Mouse (Mus musculus) forebrain, postnatal 0 days (tissue): ENCODE data around the gene Sh2b1. TPM values are rescaled to one million over a fixed set of nuclear protein-coding genes. Genes with fewer than 3 reads are reported as not detected.
A peak's percentile ranks its signal among the peaks of the same experiment; 100 is the strongest.

ENCODE experiments used
- ATAC-seq: fragments of 200-750 bp; cut with Nextera tagmentation; 2 replicates; pipeline ENCODE4 v1.8.0; 2017; ENCODE audit warnings: mild to moderate bottlenecking, moderate library complexity
- DNase-seq: peaks from one replicate; pipeline ENCODE4 v3.0.0-alpha.2; 2015
- H3K27ac ChIP-seq: fragments of 300-500 bp; sonication (generic); 2 replicates; pipeline ENCODE4 v1.5.1; 2014; ENCODE audit warnings: low read depth, mild to moderate bottlenecking, antibody characterized with exemption, low read length, moderate library complexity, mixed read lengths
- H3K27me3 ChIP-seq: fragments of 300-500 bp; sonication (generic); 2 replicates; pipeline ENCODE4 v1.6.1; 2014; ENCODE audit warnings: mild to moderate bottlenecking, low read length, mixed read lengths; ENCODE audit not compliant: insufficient read depth
- H3K36me3 ChIP-seq: fragments of 300-500 bp; sonication (generic); 2 replicates; pipeline ENCODE4 v1.6.1; 2014; ENCODE audit warnings: mild to moderate bottlenecking, moderate library complexity; ENCODE audit not compliant: insufficient read depth
- H3K4me1 ChIP-seq: fragments of 300-500 bp; sonication (generic); 2 replicates; pipeline ENCODE4 v1.6.1; 2014; ENCODE audit warnings: antibody characterized with exemption; ENCODE audit not compliant: insufficient read depth
- H3K4me2 ChIP-seq: fragments of 300-500 bp; sonication (generic); 2 replicates; pipeline ENCODE4 v1.6.1; 2014; ENCODE audit warnings: low read depth, mild to moderate bottlenecking, moderate library complexity
- H3K4me3 ChIP-seq: fragments of 300-500 bp; sonication (generic); 2 replicates; pipeline ENCODE4 v1.5.1; 2014; ENCODE audit warnings: low read depth, low read length, mixed read lengths
- H3K9ac ChIP-seq: fragments of 300-500 bp; sonication (generic); 2 replicates; pipeline ENCODE4 v1.6.1; 2014; ENCODE audit warnings: mild to moderate bottlenecking
- H3K9me3 ChIP-seq: fragments of 300-500 bp; sonication (generic); 2 replicates; pipeline ENCODE4 v1.6.1; 2016; ENCODE audit warnings: low read length
- CTCF ChIP-seq: sonication (generic); IDR thresholded peaks from 2 replicates; pipeline ENCODE4 v1.5.1; 2016; ENCODE audit warnings: antibody characterized with exemption, control low read depth, low read depth
- WGBS: fragments of 180-500 bp; shearing (Covaris S2); extraction: QIAGEN DNeasy Blood & Tissue Kit; methylation state at CpG from one replicate; pipeline ENCODE4 v1.1.7; 2014; 5-methylcytosine and 5-hydroxymethylcytosine counted together
- polyA plus RNA-seq: library from polyadenylated mRNA; unstranded; fragments of >200 nt; fragmentation: Nextera tagmentation; extraction: Ambion mirVana; gene quantifications from 2 replicates; pipeline ENCODE4 v1.2.1, GENCODE M21; 2015
- total RNA-seq: library from RNA; depleted of rRNA; stranded (reverse); fragments of >200 nt; gene quantifications from 2 replicates; pipeline ENCODE4 v1.2.3, GENCODE M21; 2014

Gene Sh2b1
- total and polyA plus RNA-seq, 2 experiments from 2014 or later: 35.4 to 70.4 TPM

DNA sequence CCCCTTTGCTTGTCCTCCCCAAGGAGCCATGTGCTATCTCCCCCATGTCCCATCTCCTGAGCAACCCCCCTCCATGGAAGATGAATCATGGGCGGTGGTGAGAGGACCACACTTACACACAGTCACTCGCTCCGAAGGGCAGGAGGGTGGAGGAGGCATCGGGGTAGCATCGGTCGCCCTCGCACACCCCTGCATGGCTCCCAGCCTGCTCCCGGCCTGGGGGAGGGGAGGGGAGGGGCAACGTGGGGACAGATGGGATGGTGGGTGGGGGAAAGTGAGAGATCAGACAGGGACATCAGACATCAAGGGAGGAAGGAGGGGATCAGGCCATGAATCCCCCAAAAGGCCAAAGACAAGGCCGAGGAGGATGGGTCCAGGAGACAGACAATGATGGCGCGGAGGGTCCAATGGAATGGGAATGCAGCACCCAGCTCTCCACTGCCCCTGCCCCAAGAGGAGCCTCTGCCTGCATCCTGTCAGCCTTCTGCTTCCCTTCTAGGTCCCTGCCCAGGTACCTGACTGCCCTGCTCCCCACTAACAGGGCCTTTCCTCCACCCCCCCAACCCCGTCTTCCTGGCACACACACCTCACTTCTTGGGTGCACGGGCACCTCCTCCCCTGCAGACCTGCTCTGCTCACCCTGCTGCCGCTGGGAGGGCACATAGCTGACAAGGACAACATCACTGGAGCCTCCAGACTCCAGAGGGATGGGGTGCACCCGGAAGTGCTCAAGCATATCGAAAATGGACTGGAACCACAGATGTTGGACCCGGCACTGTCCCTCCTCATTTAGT, 7.2 kb downstream of the Sh2b1 start:
- Histone ChIP-seq H3K4me3 (no peak overlapping the region), H3K27me3 (no peaks in the 10 kb centered on the region), H3K9ac (no peak overlapping the region), H3K27ac (no peak overlapping the region), H3K4me1 (no peaks in the 10 kb centered on the region), H3K4me2 (no peak overlapping the region), H3K9me3 (no peaks in the 10 kb centered on the region), H3K36me3 (peaks cover 64% of the 10 kb centered on the region)
- no peak for TF ChIP-seq CTCF
- 93% methylated on average over 18 of the region's 18 CpGs for WGBS
- no peak for DNase-seq
- no peak; the same call in 1 of the 2 replicates for ATAC-seq

DNA sequence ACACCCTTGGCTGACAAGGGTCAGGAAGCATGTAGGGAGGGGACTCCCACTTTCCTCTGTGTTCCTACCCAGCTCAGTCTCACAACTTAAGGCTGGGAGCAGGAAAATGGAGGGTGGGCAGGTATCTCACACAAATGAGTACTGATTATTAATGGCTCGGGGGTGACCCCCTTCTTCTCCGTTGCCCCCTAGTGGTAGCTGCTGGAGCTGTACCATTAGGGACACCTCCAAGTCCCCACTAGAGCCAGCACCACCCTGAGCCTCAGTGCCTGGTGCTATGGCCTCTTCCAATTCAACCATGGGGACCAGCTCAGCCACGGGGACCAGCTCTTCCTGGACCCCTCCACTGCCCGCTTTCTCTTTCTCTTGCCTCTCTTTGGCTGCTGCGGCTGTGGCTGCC, 8.0 kb downstream of the Sh2b1 start:
- no peak overlapping the region for H3K27ac ChIP-seq
- H3K27me3 ChIP-seq: no peaks in the 10 kb centered on the region
- ATAC-seq: no peak
- 68% methylated on average over 5 of the region's 5 CpGs for WGBS
- H3K9ac ChIP-seq: no peak overlapping the region
- H3K4me3 ChIP-seq: no peak overlapping the region
- no peak for DNase-seq
- H3K36me3 ChIP-seq: peaks cover 58% of the 10 kb centered on the region
- H3K4me2 ChIP-seq: no peak overlapping the region
- no peaks in the 10 kb centered on the region for H3K4me1 ChIP-seq
- H3K9me3 ChIP-seq: no peaks in the 10 kb centered on the region
- peak; percentile 59 for TF ChIP-seq CTCF

DNA sequence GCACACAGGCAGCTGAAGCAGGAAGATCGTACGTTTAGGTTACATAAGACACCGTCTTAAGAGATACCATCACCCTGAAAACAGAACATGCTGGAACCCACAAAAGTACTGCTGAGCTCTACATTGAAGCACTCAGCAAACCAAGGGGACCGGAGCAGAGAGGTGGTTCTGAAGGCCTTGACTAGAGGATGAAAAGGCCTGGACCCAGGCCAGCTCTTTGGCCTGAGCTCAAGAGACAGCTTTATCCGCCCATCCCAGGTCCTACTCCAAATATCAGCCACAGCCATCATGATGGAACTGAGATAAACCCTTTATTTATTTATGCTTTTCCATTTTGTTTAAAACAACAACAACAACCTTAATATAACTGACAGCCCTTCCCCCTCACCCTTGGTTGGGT, 8.5 kb downstream of the Sh2b1 start:
- ATAC-seq (no peak), DNase-seq (no peak)
- H3K4me1 ChIP-seq: no peaks in the 10 kb centered on the region
- TF ChIP-seq CTCF: no peak
- no peak overlapping the region for H3K4me2 ChIP-seq
- no peak overlapping the region for H3K4me3 ChIP-seq
- 86% methylated on average over 5 of the region's 5 CpGs for WGBS
- H3K9ac ChIP-seq: no peak overlapping the region
- peaks cover 53% of the 10 kb centered on the region for H3K36me3 ChIP-seq
- H3K27me3 ChIP-seq: no peaks in the 10 kb centered on the region
- H3K27ac ChIP-seq: no peak overlapping the region
- H3K9me3 ChIP-seq: no peaks in the 10 kb centered on the region

DNA sequence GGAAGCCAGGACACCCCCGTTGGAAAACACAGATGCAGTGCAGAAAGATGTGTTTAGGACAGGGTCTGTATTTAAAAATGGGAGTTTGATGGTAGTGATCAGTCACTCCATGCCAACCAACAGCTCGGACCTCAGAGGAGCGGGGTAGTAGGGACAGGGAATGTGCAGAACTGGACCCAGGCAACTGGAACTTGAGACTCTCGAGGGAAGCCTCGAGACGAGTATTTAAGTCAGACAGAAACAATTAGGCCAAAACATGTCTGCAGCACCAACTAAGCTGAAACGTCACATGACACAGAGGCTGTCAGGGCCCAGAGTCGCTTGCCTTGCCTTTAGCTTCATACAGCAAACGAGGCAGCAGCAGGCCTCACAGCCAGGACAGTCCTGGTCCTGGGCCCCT, 9.1 kb downstream of the Sh2b1 start:
- 73% methylated on average over 9 of the region's 9 CpGs for whole genome bisulfite sequencing
- no peak for DNase-seq

GRCm38 (mm10) chr7:126465246-126466030, 9.8 kb downstream of the Sh2b1 start:
- no peaks in the 10 kb centered on the region for H3K9me3 ChIP-seq
- no peak for TF ChIP-seq CTCF
- H3K27me3 ChIP-seq: no peaks in the 10 kb centered on the region
- H3K27ac ChIP-seq: no peak overlapping the region
- H3K9ac ChIP-seq: no peak overlapping the region
- WGBS: 56% methylated on average over 7 of the region's 7 CpGs
- H3K4me3 ChIP-seq: no peak overlapping the region
- peaks cover 40% of the 10 kb centered on the region for H3K36me3 ChIP-seq
- DNase-seq: no peak
- H3K4me2 ChIP-seq: no peak overlapping the region
- H3K4me1 ChIP-seq: no peaks in the 10 kb centered on the region
- ATAC-seq: no peak

More for the DNA sequence above, 9.1 kb downstream of the Sh2b1 start:
- Histone ChIP-seq H3K4me3 (no peak overlapping the region), H3K4me1 (no peaks in the 10 kb centered on the region), H3K27ac (no peak overlapping the region), H3K4me2 (no peak overlapping the region), H3K36me3 (peaks cover 47% of the 10 kb centered on the region), H3K9me3 (no peaks in the 10 kb centered on the region), H3K27me3 (no peaks in the 10 kb centered on the region), H3K9ac (no peak overlapping the region)
- TF ChIP-seq CTCF: no peak
- no peak for ATAC-seq

- Histone ChIP-seq H3K9ac (no peak overlapping the region), H3K4me3 (no peak overlapping the region), H3K4me1 (no peaks in the 10 kb centered on the region), H3K36me3 (peaks cover 34% of the 10 kb centered on the region), H3K4me2 (no peak overlapping the region), H3K27me3 (no peaks in the 10 kb centered on the region), H3K9me3 (no peaks in the 10 kb centered on the region), H3K27ac (no peak overlapping the region)
- DNase-seq: no peak
- 40% methylated on average over 5 of the region's 5 CpGs for WGBS
- no peak for ATAC-seq
- no peak for TF ChIP-seq CTCF
Observed at GRCm38 (mm10) chr7:126464836-126465235, 10.4 kb downstream of the Sh2b1 start.

- no peak for TF ChIP-seq CTCF
- no peak overlapping the region for H3K4me3 ChIP-seq
- no peaks in the 10 kb centered on the region for H3K27me3 ChIP-seq
- WGBS: 55% methylated on average over 4 of the region's 4 CpGs
- no peak for ATAC-seq
- no peak for DNase-seq
- H3K4me1 ChIP-seq: no peaks in the 10 kb centered on the region
- no peak overlapping the region for H3K27ac ChIP-seq
- H3K9ac ChIP-seq: no peak overlapping the region
- H3K4me2 ChIP-seq: no peak overlapping the region
- peaks cover 27% of the 10 kb centered on the region for H3K36me3 ChIP-seq
- no peaks in the 10 kb centered on the region for H3K9me3 ChIP-seq
Observed at GRCm38 (mm10) chr7:126464121-126464520, 11.1 kb downstream of the Sh2b1 start.
